Mouse (Mus musculus) kidney, postnatal 10 days (tissue): ENCODE results near the gene Atp8b2.

Experiments used
- DNase-seq: peaks from one replicate; pipeline ENCODE4 v3.0.0; 2021; ENCODE audit warnings: mixed read lengths

The Atp8b2 gene

GRCm38 (mm10) chr3:89957880-89958279 is 5.4 kb downstream of the Atp8b2 start:
- no peak for DNase-seq

DNA sequence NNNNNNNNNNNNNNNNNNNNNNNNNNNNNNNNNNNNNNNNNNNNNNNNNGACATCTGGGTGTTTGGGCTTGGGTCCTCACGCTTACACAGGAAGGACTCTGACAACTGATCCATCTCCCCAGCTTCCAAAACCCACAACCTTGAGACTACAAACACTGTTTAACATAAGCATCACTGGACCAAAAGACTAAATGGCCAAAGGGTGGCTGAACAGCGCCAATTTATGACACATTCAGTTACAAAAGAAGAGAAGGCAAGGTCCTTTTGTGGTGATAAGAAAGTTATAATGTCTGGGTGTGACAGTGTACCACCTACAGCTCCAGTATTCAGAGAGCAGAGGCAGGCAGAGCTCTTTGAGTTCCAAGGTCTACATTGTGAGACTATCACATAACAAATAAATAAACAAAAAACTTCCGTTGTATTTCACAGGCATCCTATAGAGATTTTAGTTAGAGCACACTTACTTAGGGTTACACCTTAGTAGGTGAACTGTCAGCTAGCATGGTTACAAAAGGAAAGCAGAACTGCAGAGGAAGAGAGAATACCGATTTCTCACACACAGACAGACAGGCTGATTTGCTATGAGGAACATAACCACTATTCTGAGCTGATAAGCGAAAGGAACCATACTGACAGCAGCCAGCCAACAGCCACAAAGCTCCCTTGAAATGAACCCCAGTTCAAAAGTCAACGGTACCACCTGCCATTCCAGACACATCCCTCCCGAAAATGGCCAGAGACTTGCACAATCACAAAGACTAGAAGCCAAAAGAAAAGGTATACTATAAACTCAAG is 6.9 kb downstream of the Atp8b2 start:
- DNase-seq, result no peak

DNA sequence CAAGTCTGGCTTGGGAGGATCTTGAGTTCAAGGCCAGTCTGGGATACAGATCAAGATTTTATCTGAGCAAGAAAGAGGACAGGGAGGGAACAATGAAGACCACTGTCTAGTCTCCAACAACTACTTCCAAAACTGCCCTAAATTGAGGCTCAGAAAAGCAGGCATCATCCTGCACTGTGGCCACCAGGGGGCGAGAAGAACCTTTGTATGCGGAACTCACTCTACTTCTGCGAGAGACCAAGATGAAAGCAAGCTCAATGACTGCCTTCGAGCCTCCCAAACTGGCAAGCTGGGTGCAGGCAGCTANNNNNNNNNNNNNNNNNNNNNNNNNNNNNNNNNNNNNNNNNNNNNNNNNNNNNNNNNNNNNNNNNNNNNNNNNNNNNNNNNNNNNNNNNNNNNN is 9.9 kb downstream of the Atp8b2 start:
- DNase-seq, result peak; percentile 88

- no peak for DNase-seq
These were observed 14.7 kb downstream of the Atp8b2 start for GRCm38 (mm10) chr3:89948655-89949054.

GRCm38 (mm10) chr3:89948021-89948420 is 15.3 kb downstream of the Atp8b2 start:
- no peak for DNase-seq

GRCm38 (mm10) chr3:89945026-89945425 is 18.3 kb downstream of the Atp8b2 start:
- no peak for DNase-seq

DNA sequence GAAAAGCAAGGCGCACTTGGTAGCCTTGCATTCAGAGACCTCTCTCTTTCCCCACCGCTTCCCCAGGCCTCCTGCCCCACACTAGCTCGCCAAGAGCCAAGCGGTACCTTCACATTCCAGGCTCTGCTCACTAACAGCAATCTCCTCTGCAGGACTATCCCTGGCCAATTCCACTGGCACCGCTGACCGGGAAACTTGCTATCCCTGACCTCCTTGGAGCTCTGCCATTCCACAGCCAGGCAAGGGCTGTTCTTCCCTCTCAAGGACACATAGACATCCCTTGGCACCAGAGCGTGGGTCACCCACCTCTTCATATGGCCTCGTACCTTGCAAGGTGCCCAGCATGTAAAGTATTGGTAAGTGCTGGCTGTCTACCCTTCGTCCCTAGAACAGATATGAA is 20.4 kb downstream of the Atp8b2 start:
- no peak for DNase-seq

- DNase-seq, result no peak
These were observed 26.8 kb downstream of the Atp8b2 start for GRCm38 (mm10) chr3:89936495-89936894.

- DNase-seq, result no peak
These were observed 30.4 kb downstream of the Atp8b2 start for GRCm38 (mm10) chr3:89932925-89933324.

- no peak for DNase-seq
These were observed 34.4 kb downstream of the Atp8b2 start for GRCm38 (mm10) chr3:89928956-89929355.

DNA sequence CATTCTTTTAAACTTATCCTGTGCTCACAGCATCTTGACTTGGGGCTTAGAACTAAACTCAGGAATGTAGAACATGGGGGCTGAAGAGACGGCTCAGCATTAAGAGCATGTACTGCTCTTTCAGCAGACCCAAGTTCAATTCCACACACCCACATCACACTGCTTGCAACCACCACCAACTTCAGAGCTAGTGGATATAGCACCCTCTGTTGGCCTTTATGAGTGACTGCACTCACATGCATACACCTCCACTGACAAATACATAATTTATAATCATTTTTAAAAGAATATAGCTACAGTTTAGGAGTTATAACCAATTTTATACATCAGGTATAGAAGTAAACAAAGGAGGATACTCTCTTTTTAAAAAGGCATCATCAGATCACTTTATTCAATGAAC is 36.9 kb downstream of the Atp8b2 start:
- no peak for DNase-seq

- no peak for DNase-seq
These were observed 42.6 kb downstream of the Atp8b2 start for GRCm38 (mm10) chr3:89920711-89921110.

DNA sequence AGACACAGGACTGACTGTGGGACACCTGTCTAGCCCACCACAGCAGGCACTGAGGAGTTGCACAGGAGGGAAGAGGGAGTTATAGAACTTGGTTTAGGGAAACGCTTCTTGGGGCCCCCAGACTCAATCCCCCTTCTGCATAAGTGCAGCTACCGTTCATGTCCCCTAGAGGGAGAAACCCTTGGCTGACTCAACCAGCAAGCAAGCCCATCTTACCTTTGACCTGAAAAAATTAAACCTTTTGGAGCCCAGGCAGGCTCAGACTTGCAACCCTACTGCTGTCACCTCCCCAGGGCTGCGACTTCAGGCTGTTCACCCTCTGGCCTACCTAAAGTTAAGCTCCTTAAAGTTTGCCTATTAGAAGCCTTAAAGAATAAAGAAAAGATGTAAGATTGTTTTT is 45.9 kb downstream of the Atp8b2 start:
- DNase-seq, result no peak

DNA sequence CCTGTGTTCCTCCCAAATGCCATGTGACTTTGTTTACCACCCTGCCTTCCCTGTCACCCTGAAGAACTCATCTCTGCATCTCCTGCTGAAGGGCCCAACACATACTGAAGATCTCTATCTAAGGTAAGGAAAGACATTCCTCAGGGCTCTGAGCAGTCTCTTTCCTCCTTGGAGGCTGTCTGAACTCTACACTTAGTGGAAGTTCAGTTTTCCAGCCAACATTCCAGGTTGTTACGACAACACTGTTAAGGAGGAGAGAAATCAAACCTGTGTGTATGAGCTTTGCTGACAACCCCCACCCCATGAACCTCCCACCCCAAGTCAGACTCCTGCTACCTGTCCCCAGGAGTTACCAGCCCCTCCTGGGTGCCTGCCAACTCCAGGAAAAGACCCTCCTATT is 46.7 kb downstream of the Atp8b2 start:
- no peak for DNase-seq

DNA sequence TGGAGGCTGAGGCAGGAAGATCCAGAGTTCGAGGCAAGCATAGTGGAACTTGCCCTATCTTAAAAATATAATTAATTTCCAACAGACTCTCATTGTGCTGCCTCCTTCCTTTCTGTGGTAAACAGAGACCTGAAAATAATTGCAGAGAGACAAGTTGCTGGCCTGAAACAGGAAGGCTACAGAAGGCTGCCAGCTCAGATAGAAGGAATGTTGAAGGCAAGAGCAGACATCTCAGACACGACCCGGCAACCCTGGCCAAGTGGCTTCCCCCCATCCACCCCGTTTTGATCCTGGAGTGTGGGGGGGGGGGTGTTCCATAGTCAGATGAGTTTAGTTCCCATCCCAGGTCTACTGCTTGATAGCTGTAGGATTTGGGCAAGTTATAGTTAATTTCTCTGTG is 48.6 kb downstream of the Atp8b2 start:
- DNase-seq, result no peak

DNA sequence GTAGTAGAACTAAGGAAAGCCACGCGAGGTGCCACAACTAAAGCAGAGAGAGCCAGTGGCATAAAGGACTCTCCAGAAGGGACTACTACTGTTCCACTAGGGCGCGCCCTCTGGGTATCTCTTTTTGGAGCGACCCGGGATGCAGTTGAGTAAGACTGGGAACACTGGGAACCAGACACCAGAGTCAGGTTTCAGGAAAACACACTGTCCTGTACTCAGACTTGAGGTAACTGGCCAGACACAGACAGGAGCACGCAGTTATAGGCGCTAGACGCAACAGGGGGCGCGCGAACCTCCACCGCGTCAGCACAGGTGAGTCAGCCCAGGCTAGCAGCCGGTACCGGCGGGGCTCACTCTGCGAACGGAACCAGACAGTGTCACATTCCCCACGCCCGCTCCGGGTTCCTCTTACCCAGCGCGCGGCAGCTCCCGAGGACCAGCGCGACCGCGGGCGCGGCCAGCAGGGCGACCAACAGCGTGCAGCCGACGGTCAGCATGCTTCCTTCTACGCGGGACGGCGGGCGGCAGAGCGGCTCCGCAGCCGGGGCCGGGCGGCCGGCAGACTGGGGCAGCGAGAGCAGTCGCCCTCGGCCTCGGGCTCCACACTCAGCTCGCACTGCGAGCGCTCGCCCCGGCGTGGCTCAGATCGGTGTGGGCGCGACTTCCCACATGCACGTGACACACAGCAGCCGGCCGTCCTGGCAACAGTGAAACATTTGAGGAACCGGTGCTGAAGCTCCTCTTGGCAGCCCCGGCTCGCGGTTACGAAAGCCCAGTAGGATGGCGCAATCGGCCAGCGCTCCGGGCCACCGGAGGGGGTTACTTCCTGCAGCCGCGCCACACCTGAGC is 50.5 kb downstream of the Atp8b2 start, which contains the start of gene Il6ra:
Gene Il6ra, minus strand, starts transcription at position 654 of the 849 bp plus-strand sequence.
- DNase-seq, result peak; percentile 87

DNA sequence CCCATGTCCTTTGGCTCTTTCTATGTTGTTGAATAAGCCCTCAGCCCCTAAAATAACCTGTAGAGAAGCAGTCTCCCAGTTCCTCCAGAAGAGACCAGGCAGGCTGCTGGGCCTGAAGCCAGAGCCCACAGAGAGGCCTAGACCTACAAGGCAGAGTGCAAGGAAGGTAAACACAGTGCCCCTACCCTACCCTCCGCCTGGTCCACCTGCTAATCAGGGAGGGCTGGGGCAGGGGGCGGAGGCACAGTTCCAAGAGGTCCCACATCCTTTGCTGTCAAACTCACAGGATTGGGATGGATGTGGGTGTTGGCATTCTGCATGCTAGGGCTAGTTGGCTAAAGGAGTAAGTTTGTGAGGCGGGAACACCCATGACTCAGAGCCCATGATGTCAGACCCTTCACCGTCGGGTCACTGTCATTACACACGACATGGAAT is 51.2 kb downstream of the Atp8b2 start:
- no peak for DNase-seq

DNA sequence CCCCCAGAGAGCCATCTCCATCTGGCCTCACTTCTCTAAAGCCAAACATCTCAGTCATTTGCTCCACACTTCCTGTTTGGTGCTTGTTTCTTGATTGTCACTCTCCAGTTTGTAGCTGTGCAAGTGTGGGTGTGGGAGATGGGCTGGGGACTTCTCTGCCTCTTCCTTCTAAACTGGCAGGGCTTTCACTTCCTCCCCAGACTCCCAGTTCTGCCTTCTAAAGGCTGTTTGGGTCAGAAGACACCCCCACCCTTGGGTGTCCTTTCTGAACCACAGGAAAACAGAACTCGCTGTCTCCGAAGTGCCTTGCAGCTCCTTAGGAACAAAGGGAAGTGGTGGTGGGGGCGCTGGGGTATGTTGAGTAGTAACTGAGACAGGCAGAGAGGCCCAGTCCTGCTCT is 52.1 kb downstream of the Atp8b2 start:
- no peak for DNase-seq

GRCm38 (mm10) chr3:89909703-89910542 is 53.4 kb downstream of the Atp8b2 start:
- no peak for DNase-seq

DNA sequence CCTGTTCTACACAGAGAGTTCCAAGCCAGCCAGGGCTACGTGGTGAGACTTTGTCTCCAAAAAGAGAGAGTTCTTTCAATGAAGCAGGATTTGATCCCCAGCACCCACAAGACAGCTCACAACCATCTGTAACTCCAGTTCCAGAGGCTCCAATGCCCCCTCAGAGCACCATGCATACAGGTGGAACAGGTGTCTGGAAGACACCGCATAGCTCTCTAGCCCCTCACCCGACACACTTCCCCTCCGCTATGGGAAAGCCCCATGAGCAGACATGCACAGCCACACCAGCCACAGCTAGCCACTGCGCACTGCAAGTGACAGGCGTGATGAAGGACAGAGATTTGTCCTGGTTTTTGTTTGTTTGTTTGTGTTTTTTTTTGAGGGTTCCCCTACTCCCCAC is 54.5 kb downstream of the Atp8b2 start:
- no peak for DNase-seq

DNA sequence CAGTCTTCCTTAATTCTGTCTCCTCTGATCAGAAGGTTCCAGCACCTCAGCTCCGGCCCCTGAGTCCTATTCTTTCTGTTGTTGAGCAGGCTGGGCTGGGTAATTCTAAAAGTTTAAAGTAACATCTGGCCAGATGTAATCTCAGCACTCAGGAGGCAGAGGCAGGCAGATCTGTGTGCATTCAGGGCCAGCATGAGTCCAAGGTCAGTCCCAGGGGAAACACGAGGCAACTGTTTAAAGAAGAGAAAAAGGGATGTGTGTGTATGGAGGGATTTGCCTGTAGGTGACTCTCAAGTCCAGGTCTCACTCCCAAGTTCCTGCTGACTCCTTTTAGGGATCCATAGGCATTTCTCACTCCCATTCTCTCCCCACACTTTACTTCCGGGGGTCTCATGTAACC is 55.5 kb downstream of the Atp8b2 start:
- DNase-seq, result no peak

DNA sequence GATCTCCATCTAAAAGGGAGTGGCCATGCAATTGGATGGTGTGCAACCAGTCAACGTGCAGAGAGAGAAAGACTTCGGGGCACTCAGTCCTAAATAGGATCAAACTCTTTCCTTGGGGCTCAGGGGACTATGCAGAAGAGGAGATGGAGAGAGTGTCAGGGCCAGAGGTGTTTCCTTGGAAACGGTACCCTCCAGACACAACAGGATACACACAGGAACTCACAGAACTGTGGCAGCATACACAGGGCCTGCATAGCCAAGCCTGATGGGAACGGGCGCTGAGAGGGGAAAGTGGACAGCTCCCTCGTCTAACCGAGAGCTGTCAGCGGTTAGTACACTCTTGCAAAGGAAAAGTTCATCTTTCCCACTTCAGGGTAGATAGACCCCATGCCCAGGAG is 63.8 kb downstream of the Atp8b2 start:
- no peak for DNase-seq

DNA sequence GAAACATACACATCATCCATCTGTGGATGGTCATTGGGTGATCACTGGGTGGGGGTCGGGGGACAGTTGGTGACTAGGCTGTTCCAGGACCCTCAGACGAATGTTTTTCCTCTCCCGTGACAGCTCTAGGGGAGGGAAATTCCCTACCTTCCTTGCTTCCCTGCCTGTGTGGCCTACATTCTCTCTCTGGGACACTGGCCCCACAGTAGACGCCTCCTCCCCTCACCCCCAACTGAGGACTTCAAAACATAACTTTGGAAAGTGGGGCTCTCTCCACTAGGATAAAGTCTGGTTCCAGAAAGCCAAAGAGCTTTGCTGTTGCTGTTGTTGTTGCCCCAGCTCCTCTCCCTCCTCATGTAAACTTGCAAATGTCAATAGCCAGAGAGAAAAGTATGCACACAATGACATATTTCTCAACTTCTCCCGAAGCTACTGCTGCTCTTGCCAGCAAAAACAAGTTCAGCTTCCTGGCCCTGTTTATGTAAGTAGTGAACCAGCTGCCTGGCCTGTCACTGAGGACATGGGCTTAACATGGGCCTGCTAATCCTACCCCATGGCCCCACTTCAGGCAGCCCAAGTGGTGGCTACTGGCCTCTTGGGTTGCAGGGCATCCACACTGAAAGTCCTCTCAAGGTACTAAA is 64.3 kb downstream of the Atp8b2 start:
- peak; percentile 47 for DNase-seq
